Mouse (Mus musculus) layer of hippocampus, adult 6 months (tissue): Measurements from ENCODE around the gene Gm3138. TPM values are rescaled to one million over a fixed set of nuclear protein-coding genes. Genes with fewer than 3 reads are reported as not detected.

Experiments used
- long read RNA-seq, 2 experiments: library from polyadenylated mRNA; unstranded; transcript quantifications; one replicate each; pipeline ENCODE4 v2.0.0; 2019 to 2020
- polyA plus RNA-seq: library from polyadenylated mRNA; unstranded; fragments of <200 nt; fragmentation: Nextera tagmentation; gene quantifications from 2 replicates; pipeline ENCODE4 v1.2.3, GENCODE M21; 2021

Gm3138 gene
- not detected in 2 replicates for polyA plus RNA-seq
- long read RNA-seq, experiment 1 = 0 reads
- long read RNA-seq, experiment 2 = 0 reads

DNA sequence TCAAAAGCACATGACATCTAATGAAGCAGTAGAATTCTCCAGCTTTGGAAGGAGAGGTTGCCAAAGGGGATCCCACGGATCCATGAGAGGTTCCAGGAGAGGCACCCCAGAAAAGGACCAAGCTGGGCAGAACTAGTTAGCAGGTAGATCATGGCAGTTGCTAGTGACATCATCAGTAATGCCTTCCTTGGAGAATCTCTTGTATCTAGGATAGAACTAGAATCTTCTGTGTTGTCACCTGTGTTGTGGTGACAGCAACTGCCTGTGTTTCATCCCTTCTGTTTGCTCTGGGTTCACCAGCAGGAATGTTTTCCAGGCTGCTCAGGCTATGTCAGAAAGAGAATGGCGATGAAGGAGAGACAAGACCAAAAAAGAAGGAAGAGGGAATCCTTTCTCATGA, at the start of gene Gm3138:
TSS of gene Gm3138 (plus strand) at position 301 of the 400 bp plus-strand sequence.

Other genes starting within 250 kb of the Gm3138 start
- gene Gm5796, start 225.7 kb upstream of the Gm3138 start, polyA plus RNA-seq = 0.14 and 0.20 TPM in 2 replicates
- gene Gm3115, start 165.5 kb upstream of the Gm3138 start, polyA plus RNA-seq = not detected in 2 replicates
- 0.30 TPM in 1 of 2 replicates, not detected in the other for gene Gm8108, start 139.1 kb upstream of the Gm3138 start, polyA plus RNA-seq
- not detected in 2 replicates for gene Gm3127, start 84.6 kb upstream of the Gm3138 start, polyA plus RNA-seq
- gene Gm2974, start 67.1 kb upstream of the Gm3138 start, polyA plus RNA-seq = 1.5 TPM in 2 replicates
- gene Gm3149, start 67.7 kb downstream of the Gm3138 start, polyA plus RNA-seq = not detected in 2 replicates
- gene 2610042L04Rik, start 85.1 kb downstream of the Gm3138 start, polyA plus RNA-seq = 0.44 and 0.53 TPM in 2 replicates
- not detected in 2 replicates for gene Gm3159, start 147.9 kb downstream of the Gm3138 start, polyA plus RNA-seq
- gene Gm3164, start 165.8 kb downstream of the Gm3138 start, polyA plus RNA-seq = 0.25 and 0.33 TPM in 2 replicates
- gene Gm3173, start 181.4 kb downstream of the Gm3138 start, polyA plus RNA-seq = not detected in 2 replicates
- not detected in 2 replicates for gene Gm3182, start 232.1 kb downstream of the Gm3138 start, polyA plus RNA-seq